Mouse (Mus musculus) naive thymus-derived CD4-positive, alpha-beta T cell, adult 5 months (primary cell): ENCODE results near the gene Rsl1. TPM values are rescaled to one million over a fixed set of nuclear protein-coding genes. Genes with fewer than 3 reads are reported as not detected.

Experiments
- polyA plus RNA-seq: library from polyadenylated mRNA; unstranded; fragments of 100-300 nt; shearing (Covaris generic); gene quantifications from one replicate; pipeline ENCODE4 v1.2.1, GENCODE M21; 2017

Gene Rsl1
- polyA plus RNA-seq: 6.2 TPM

GRCm38 (mm10) chr13:67172991-67173722 lies at the start of gene Rsl1:
Gene Rsl1 (plus strand): TSS chr13:67173182.

GRCm38 (mm10) chr13:67194340-67194894 lies 21.4 kb downstream of the Rsl1 start, which contains the start of gene Zfp455:
Gene Zfp455 (plus strand): TSS chr13:67194506.

Other genes starting within 250 kb of the Rsl1 start
- gene Zfp712, start 112.0 kb upstream of the Rsl1 start, polyA plus RNA-seq: 4.1 TPM
- gene Zfp708, start 75.2 kb upstream of the Rsl1 start, polyA plus RNA-seq: 1.5 TPM
- 1.5 TPM for gene Gm28557, start 64.6 kb upstream of the Rsl1 start, polyA plus RNA-seq
- 0.16 TPM for gene Rslcan18, start 56.9 kb upstream of the Rsl1 start, polyA plus RNA-seq
- gene Zfp759, start 51.5 kb upstream of the Rsl1 start, polyA plus RNA-seq: 0.46 TPM
- 1.5 TPM for gene Zfp455, start 21.3 kb downstream of the Rsl1 start, polyA plus RNA-seq
- gene Zfp458, start 105.3 kb downstream of the Rsl1 start, polyA plus RNA-seq: 0.98 TPM
- not detected for gene Zfp457, start 133.3 kb downstream of the Rsl1 start, polyA plus RNA-seq
- 5.7 TPM for gene Zfp595, start 159.4 kb downstream of the Rsl1 start, polyA plus RNA-seq
- not detected for gene Gm28044, start 187.4 kb downstream of the Rsl1 start, polyA plus RNA-seq
- gene Zfp953, start 187.4 kb downstream of the Rsl1 start, polyA plus RNA-seq: 1.8 TPM
- 2.2 TPM for gene Gm28041, start 202.6 kb downstream of the Rsl1 start, polyA plus RNA-seq
- 4.7 TPM for gene Zfp456, start 202.6 kb downstream of the Rsl1 start, polyA plus RNA-seq
- 19.3 TPM for gene Zfp429, start 226.6 kb downstream of the Rsl1 start, polyA plus RNA-seq
- gene Zfp459, start 248.2 kb downstream of the Rsl1 start, polyA plus RNA-seq: 1.4 TPM